Mouse (Mus musculus) stomach, embryonic 15.5 days (tissue): ENCODE measurements around the gene Ablim1. TPM values are rescaled to one million over a fixed set of nuclear protein-coding genes. Genes with fewer than 3 reads are reported as not detected.
A peak's percentile ranks its signal among the peaks of the same experiment; 100 is the strongest.

Experiments used
- ATAC-seq: fragments of 200-750 bp; cut with Nextera tagmentation; 2 replicates; pipeline ENCODE4 v1.8.0; 2017; ENCODE audit warnings: low read depth, moderate number of reproducible peaks, moderate TSS enrichment; ENCODE audit not compliant: insufficient read depth, low FRiP score
- H3K27ac ChIP-seq: fragments of 300-500 bp; sonication (generic); 2 replicates; pipeline ENCODE4 v1.5.1; 2015; ENCODE audit warnings: mild to moderate bottlenecking, inconsistent platforms
- H3K27me3 ChIP-seq: fragments of 300-500 bp; sonication (generic); replicated peaks from 2 replicates; pipeline ENCODE4 v1.6.1; 2015; ENCODE audit warnings: inconsistent platforms
- H3K36me3 ChIP-seq: fragments of 300-500 bp; sonication (generic); 2 replicates; pipeline ENCODE4 v1.6.1; 2015; ENCODE audit warnings: inconsistent platforms
- H3K4me1 ChIP-seq: fragments of 300-500 bp; sonication (generic); 2 replicates; pipeline ENCODE4 v1.6.1; 2015; ENCODE audit warnings: inconsistent platforms
- H3K4me2 ChIP-seq: fragments of 300-500 bp; sonication (generic); 2 replicates; pipeline ENCODE4 v1.6.1; 2015; ENCODE audit warnings: mild to moderate bottlenecking, inconsistent platforms
- H3K4me3 ChIP-seq: fragments of 300-500 bp; sonication (generic); replicated peaks from 2 replicates; pipeline ENCODE4 v1.5.1; 2015; ENCODE audit warnings: inconsistent platforms
- H3K9ac ChIP-seq: fragments of 300-500 bp; sonication (generic); 2 replicates; pipeline ENCODE4 v1.6.1; 2015; ENCODE audit warnings: inconsistent platforms
- H3K9me3 ChIP-seq: fragments of 300-500 bp; sonication (generic); 2 replicates; pipeline ENCODE4 v1.6.1; 2016; ENCODE audit warnings: inconsistent platforms
- WGBS: fragments of 180-500 bp; shearing (Covaris S2); methylation state at CpG from one replicate; pipeline ENCODE4 v1.1.7; 2015; 5-methylcytosine and 5-hydroxymethylcytosine counted together
- polyA plus RNA-seq: library from polyadenylated mRNA; unstranded; fragments of >200 nt; fragmentation: Nextera tagmentation; extraction: Ambion mirVana; gene quantifications from 2 replicates; pipeline ENCODE4 v1.2.1, GENCODE M21; 2015

Gene Ablim1
- polyA plus RNA-seq, 1 experiment from 2014 or later, result 41.2 TPM

DNA sequence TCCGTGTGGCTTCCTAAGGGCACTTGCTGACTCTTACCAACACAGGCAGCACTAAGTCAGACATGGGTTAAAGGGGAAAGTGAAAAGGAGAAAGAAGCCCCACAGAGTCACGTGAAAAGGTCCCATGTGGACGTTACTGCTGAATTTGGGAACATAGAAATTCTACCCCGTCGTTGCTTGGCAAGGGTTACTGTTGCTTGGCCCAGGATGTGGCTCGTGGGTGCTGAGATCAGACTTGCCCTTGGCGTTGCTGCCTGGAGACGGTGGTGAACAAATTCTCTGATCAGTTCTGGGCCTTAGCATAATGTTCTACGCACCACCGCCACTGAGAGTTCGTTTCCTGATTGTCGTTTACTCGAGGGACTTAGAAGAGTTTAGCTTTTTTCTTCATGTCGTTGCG, 277.9 kb downstream of the Ablim1 start:
- Histone ChIP-seq H3K4me3 (no peak overlapping the region), H3K9ac (no peak overlapping the region), H3K4me2 (no peak overlapping the region), H3K9me3 (no peaks in the 10 kb centered on the region), H3K27ac (no peak overlapping the region), H3K4me1 (no peaks in the 10 kb centered on the region), H3K27me3 (no peaks in the 10 kb centered on the region), H3K36me3 (peaks cover 8% of the 10 kb centered on the region; the same call in 1 of the 2 replicates)
- 88% methylated on average over 15 of the region's 15 CpGs for WGBS
- no peak for ATAC-seq

DNA sequence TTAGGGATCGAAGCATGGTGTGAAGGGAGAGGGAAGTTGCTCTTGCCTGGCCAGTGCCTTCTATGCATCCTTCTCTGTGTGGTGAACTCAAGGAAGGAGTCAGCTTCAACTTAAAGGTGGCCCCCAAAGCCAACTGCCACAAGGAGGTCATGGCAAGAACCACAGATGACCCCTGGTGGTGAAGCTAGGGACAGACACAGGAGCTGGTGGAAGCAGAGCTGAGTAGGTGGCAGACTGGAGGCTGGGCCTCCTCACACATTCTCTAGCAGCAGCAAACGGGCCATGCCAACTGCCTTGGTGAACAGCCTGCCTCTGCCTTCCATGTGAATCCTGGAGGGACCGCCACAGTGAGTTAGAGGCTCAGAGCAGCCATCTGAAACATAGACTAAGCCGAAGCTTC, 283.1 kb downstream of the Ablim1 start:
- WGBS, result 76% methylated on average over 4 of the region's 4 CpGs
- no peak for ATAC-seq
- H3K9ac ChIP-seq, result no peak overlapping the region

DNA sequence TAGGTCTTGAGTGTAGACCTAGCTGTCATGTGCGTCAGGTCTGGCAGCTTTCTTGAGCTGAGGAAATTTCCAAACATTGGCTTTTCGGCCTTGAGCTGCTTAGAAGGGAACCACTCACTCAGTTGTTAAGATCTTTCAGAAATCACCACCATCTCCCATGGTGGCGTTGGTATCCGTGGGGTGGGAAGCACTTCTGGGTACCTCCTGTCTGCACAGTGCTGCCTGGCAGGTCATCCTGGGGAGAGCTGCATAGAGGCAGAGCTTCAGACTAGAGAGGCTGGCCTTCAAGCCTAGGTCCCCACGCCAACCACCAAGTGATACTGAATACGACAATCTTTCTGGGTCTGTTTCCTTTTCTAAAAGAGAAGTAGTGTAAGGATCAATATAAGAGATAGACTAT, 285.3 kb downstream of the Ablim1 start:
- no peak overlapping the region for H3K4me3 ChIP-seq
- no peak overlapping the region for H3K27ac ChIP-seq
- H3K4me1 ChIP-seq, result peaks cover 4% of the 10 kb centered on the region; the same call in 1 of the 2 replicates
- ATAC-seq, result no peak
- no peaks in the 10 kb centered on the region for H3K27me3 ChIP-seq
- no peaks in the 10 kb centered on the region for H3K36me3 ChIP-seq
- H3K9me3 ChIP-seq, result no peaks in the 10 kb centered on the region
- no peak overlapping the region for H3K9ac ChIP-seq
- no peak overlapping the region for H3K4me2 ChIP-seq
- WGBS, result 85% methylated on average over 6 of the region's 6 CpGs

More for the DNA sequence above, 283.1 kb downstream of the Ablim1 start:
- Histone ChIP-seq H3K9me3 (no peaks in the 10 kb centered on the region), H3K27me3 (no peaks in the 10 kb centered on the region), H3K27ac (no peak overlapping the region), H3K4me2 (no peak overlapping the region), H3K36me3 (no peaks in the 10 kb centered on the region), H3K4me1 (peaks cover 4% of the 10 kb centered on the region; the same call in 1 of the 2 replicates), H3K4me3 (no peak overlapping the region)

DNA sequence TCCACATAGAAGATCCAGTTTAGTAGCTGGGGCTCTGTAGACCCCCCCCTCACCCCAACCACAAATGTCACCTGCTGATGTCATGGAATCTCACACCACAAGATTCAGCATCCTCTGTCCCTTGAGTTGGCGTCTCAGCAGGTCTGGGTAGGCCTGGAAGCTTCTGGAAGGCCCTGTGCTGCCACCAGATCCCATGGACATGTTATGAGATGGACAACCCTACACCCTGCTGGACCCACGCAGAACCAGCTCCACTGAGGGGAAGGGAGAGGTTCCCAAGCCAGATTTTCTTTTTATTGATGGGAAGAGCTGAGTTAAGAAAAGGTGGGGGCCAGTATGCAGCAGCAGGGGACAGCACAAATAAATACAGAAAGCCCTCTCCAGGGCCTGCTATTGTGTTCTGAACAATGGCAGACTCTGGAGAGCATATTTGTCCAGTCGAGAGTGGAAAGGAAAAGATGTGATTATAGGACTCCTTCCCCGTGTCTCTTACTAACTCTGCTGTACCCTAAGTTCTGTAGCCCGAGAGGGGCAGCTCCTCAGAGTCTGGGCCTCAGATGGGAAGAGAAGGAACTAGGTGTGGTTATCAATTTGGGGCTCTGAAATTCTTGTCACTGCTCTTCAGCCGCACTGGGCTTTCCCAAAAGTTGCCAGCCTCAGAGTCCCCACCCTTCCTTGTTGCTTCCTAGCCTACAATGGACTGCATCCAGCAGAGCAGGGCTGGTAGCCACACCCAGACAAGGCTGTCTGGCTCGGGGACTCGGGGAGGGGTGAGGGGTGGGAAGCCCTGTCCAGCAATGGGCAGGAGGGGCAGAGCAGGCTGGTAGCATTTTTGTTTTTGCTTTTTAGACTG, 286.2 kb downstream of the Ablim1 start:
- no peak for ATAC-seq
- no peaks in the 10 kb centered on the region for H3K9me3 ChIP-seq
- no peaks in the 10 kb centered on the region for H3K36me3 ChIP-seq
- peaks cover 4% of the 10 kb centered on the region; the same call in 1 of the 2 replicates for H3K4me1 ChIP-seq
- no peak overlapping the region for H3K27ac ChIP-seq
- H3K27me3 ChIP-seq, result no peaks in the 10 kb centered on the region
- H3K4me2 ChIP-seq, result no peak overlapping the region
- no peak overlapping the region for H3K9ac ChIP-seq
- 52% methylated on average over 8 of the region's 8 CpGs for WGBS
- H3K4me3 ChIP-seq, result no peak overlapping the region

DNA sequence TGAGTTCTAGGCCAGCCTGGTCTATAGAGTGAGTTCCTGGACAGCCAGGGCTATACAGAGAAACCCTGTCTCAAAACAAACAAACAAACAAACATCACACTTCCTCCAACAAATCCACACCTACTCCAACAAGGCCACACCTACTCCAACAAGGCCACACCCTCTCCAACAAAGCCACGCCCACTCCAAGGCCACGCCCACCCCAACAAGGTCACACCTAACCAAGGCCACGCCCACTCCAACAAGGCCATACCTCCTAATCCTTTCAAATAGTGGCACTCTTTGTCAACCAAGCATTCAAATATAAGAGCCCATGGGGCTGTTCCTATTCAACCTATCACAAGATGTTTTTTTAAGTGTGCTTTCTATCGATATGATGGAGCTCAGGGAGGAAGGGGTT, 288.2 kb downstream of the Ablim1 start:
- H3K4me2 ChIP-seq, result no peak overlapping the region
- 68% methylated on average over 4 of the region's 4 CpGs for WGBS
- no peak overlapping the region for H3K4me3 ChIP-seq
- no peak overlapping the region for H3K27ac ChIP-seq
- H3K9ac ChIP-seq, result no peak overlapping the region
- no peaks in the 10 kb centered on the region for H3K36me3 ChIP-seq
- peaks cover 4% of the 10 kb centered on the region; the same call in 1 of the 2 replicates for H3K4me1 ChIP-seq
- ATAC-seq, result no peak
- H3K27me3 ChIP-seq, result no peaks in the 10 kb centered on the region
- H3K9me3 ChIP-seq, result no peaks in the 10 kb centered on the region

DNA sequence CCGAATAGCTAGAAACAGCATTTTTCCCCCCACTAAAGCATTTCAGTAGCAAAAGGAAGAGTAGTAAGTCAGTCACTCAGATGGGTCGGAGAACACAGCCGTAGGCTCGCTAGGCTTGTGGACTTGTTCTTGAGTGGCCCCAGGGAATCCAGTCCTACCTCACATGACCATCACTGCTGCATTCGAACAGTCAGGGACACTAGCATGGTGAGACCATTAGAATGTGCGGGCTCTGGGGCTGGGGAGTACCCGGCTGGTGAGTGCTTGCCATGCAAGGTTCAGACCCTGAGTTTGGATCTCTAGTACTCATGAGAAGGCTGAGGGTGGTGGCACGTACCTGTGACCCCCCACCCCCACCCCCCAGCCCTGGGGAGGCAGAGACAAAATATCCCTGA, 296.9 kb downstream of the Ablim1 start:
- Histone ChIP-seq H3K4me3 (no peak overlapping the region), H3K27ac (peak overlapping the region; percentile 55), H3K27me3 (no peaks in the 10 kb centered on the region), H3K4me1 (peaks cover 7% of the 10 kb centered on the region), H3K36me3 (no peaks in the 10 kb centered on the region), H3K4me2 (no peak overlapping the region), H3K9ac (no peak overlapping the region), H3K9me3 (no peaks in the 10 kb centered on the region)
- WGBS, result 67% methylated on average over 8 of the region's 8 CpGs
- no peak for ATAC-seq

DNA sequence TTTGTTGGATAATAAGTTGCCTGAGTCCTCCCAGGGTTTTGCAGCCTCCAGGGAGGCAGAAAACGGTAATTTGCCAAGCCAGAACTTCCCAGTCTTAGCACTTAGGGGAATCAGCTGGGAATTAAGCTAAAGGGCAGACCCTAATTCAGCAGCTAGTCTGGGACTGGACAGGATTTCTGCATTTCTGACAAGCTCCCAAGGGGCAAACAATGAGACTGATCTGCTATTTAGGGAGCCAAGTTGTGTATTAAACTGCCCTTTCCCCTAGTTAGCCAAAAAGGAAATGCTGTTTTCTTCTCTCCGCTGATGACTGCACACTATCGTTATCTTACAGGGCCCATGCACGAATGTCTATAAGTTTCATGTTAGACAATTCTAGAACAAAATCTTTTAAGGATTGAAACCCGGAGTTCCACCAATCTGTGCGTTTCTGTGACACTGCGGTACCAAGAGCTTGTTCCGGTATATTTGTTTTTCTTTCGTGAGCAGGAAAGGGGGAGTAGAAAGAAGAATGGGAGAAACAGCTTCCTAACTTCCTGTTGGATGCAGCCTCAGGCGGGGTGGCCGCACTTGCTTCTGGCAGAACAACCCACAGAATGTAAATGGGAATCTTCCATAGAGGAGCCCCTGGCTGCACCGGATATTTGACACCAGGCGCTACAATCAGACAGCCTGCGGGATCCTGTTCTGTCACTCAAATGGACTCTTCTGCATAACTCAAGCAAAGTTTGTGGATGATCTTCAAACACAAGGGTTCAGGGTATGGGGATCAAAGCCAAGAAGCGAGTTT, 297.5 kb downstream of the Ablim1 start:
- peak overlapping the region; percentile 4; the same call in 1 of the 2 replicates for H3K4me2 ChIP-seq
- peaks cover 7% of the 10 kb centered on the region for H3K4me1 ChIP-seq
- no peaks in the 10 kb centered on the region for H3K27me3 ChIP-seq
- ATAC-seq, result no peak
- no peaks in the 10 kb centered on the region for H3K36me3 ChIP-seq
- H3K9ac ChIP-seq, result no peak overlapping the region
- H3K4me3 ChIP-seq, result no peak overlapping the region
- no peaks in the 10 kb centered on the region for H3K9me3 ChIP-seq
- 22% methylated on average over 15 of the region's 15 CpGs for WGBS
- peak overlapping the region; percentile 55 for H3K27ac ChIP-seq

DNA sequence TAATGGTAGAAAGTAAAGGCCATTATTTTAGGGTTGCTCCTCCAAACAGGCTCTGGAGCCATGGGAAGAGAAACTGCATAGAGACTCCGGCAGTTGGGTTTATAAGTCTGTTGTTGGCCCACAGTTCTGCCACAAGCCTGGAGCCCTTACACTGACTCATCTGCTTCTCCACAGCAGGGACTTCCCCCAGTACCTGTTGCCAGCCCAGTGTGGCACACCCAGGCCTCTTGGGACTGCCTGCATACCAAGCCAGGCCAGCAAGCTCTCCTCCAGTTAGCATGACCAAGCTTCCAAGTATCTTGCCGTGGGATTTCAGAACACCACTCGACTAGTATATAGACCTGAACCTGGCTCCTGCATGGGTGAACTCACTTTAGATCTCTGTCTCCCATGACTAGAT, 299.9 kb downstream of the Ablim1 start:
- 74% methylated on average over 3 of the region's 3 CpGs for WGBS
- Histone ChIP-seq H3K4me2 (no peak overlapping the region), H3K36me3 (no peaks in the 10 kb centered on the region), H3K27ac (no peak overlapping the region), H3K4me1 (peaks cover 7% of the 10 kb centered on the region), H3K9ac (no peak overlapping the region), H3K9me3 (no peaks in the 10 kb centered on the region), H3K27me3 (no peaks in the 10 kb centered on the region), H3K4me3 (no peak overlapping the region)
- ATAC-seq, result no peak

DNA sequence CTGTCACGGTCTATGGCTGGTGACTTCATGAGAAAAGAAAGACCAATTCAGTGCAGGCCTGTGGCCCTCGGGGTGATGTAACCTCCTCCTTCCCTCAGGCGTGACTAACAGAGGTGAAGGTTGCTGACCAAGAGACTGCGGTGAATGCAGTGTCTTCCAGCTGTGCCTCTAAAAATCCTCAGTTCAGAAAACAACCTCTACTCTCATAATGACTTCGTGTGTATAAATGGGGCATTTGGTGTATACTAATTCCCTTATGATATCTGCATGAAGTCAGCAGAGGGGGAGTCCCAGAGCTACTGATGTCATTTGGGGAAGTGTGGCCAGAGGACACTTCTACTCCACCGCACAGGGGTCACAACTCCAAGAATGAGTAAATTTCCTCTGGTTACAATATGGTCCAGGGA, 301.4 kb downstream of the Ablim1 start:
- peaks cover 7% of the 10 kb centered on the region for H3K4me1 ChIP-seq
- H3K27me3 ChIP-seq, result no peaks in the 10 kb centered on the region
- H3K4me3 ChIP-seq, result no peak overlapping the region
- no peak for ATAC-seq
- WGBS, result 63% methylated on average over 6 of the region's 6 CpGs
- no peaks in the 10 kb centered on the region for H3K36me3 ChIP-seq
- no peak overlapping the region for H3K9ac ChIP-seq
- H3K9me3 ChIP-seq, result no peaks in the 10 kb centered on the region
- H3K27ac ChIP-seq, result no peak overlapping the region
- H3K4me2 ChIP-seq, result no peak overlapping the region

DNA sequence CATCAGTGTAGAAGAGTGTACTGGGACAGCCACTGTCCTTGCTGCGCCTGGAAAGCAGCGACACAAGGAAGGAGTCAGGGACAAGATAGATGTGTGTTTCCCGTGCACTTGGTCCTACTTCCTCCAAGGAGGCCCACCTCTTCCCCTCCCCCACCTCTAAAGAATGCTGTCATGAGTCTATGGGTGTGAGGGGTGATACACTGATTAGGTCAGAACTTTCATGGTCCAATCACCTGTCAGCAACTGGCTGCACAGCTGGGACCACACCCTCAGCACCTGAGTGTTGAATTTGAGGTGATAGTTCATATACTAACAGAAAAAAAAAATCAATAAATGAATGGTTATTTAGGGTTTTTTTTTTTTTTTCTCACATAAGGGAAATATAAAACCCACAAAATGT, 302.7 kb downstream of the Ablim1 start:
- no peaks in the 10 kb centered on the region for H3K36me3 ChIP-seq
- 48% methylated on average over 3 of the region's 3 CpGs for WGBS
- H3K9ac ChIP-seq, result no peak overlapping the region
- H3K9me3 ChIP-seq, result no peaks in the 10 kb centered on the region
- no peak overlapping the region for H3K4me3 ChIP-seq
- peaks cover 7% of the 10 kb centered on the region for H3K4me1 ChIP-seq
- no peak overlapping the region for H3K4me2 ChIP-seq
- H3K27me3 ChIP-seq, result no peaks in the 10 kb centered on the region
- H3K27ac ChIP-seq, result no peak overlapping the region
- ATAC-seq, result no peak

DNA sequence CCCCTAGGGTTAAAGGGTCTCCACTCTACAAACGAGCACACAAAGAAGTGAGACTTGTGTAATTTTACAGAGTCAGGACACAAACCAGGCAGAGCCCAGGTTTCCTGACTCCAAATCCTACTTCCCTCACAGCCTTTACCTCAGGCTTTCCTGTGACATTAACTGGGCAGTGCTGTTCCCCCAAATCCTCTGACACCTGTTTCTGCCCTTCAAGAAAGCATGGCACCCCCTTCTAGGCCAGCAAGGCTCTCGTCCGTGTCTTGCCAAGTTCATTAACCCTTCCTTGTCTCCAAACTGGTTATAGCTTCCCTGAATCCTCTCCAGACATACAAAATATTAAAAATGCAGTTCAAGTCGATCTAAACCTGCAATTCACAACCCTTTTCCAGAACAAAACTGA, 304.7 kb downstream of the Ablim1 start:
- H3K27me3 ChIP-seq, result no peaks in the 10 kb centered on the region
- no peaks in the 10 kb centered on the region for H3K9me3 ChIP-seq
- no peak overlapping the region for H3K27ac ChIP-seq
- no peak for ATAC-seq
- WGBS, result 36% methylated on average over 4 of the region's 4 CpGs
- 0 out of 2 replicates have a peak, but pooled peaks cover 2% of the 10 kb centered on the region for H3K4me1 ChIP-seq
- no peak overlapping the region for H3K9ac ChIP-seq
- H3K4me2 ChIP-seq, result no peak overlapping the region
- no peak overlapping the region for H3K4me3 ChIP-seq
- H3K36me3 ChIP-seq, result no peaks in the 10 kb centered on the region

DNA sequence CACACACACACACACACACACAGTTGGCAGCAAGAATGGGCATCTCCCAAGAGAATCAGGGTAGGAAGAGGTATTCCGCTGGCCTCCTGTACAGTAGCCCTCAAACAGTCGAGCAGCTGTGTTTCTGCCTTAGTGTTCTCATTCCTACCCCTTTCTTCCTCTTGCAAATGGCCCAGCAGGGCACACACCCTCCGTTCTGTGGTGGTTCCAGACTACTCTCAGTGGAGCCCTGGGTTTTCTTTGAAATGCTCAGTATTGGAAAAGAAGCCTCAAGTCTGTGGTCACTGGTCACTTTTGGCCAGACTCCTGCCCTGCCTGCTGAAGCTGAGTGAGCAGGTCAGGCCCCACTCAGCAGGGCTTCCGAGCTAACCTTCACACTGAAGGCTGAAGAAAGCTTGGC, 305.1 kb downstream of the Ablim1 start:
- no peaks in the 10 kb centered on the region for H3K9me3 ChIP-seq
- H3K36me3 ChIP-seq, result no peaks in the 10 kb centered on the region
- ATAC-seq, result no peak
- no peaks in the 10 kb centered on the region for H3K27me3 ChIP-seq
- WGBS, result 64% methylated on average over 4 of the region's 4 CpGs
- 0 out of 2 replicates have a peak, but pooled peaks cover 2% of the 10 kb centered on the region for H3K4me1 ChIP-seq
- no peak overlapping the region for H3K4me2 ChIP-seq
- no peak overlapping the region for H3K4me3 ChIP-seq
- H3K9ac ChIP-seq, result no peak overlapping the region
- H3K27ac ChIP-seq, result no peak overlapping the region
